Comparison of ENCODE assay signal across 25 mouse cellular contexts in genomic region chr11:78708642-78709041, GRCm38 (mm10). TPM values are rescaled to one million over a fixed set of nuclear protein-coding genes. Genes with fewer than 3 reads are reported as not detected.
DNase-seq lines count a peak whose midpoint lies in the region; ATAC-seq and TF ChIP-seq lines count a peak whose summit lies in the region.
"Had no signal": no experiment of that assay in that cellular context is flagged by ENCODE, and none has a peak within 500 bp of the region (broad histone marks: within the 10 kb centered on the region; RNA-seq: fewer than 3 reads in every experiment).

No protein-coding gene starts in this region.

- no peak for TF ChIP-seq CTCF in heart, adult 2 months (IDR thresholded peaks at IDR 0.05)
- no peak for TF ChIP-seq CTCF in stomach, postnatal 0 days (IDR thresholded peaks at IDR 0.05; ENCODE audit: low read depth)
- TF ChIP-seq CTCF in thymus, adult 2 months (IDR thresholded peaks at IDR 0.05; ENCODE audit: borderline replicate concordance, control insufficient read depth, extremely low read depth, insufficient read depth, low read length, poor library complexity) = no peak

- no peaks in the 10 kb centered on the region for H3K27me3 ChIP-seq in heart, adult 2 months (ENCODE audit: control insufficient read depth, insufficient read depth, low read length)
- no peaks in the 10 kb centered on the region for H3K27me3 ChIP-seq in intestine, embryonic 15.5 days (replicated peaks)
- no peaks in the 10 kb centered on the region for H3K27me3 ChIP-seq in stomach, postnatal 0 days (ENCODE audit: control insufficient read depth, insufficient read depth, low read length)
- H3K27me3 ChIP-seq in thymus, adult 2 months (ENCODE audit: control insufficient read depth, insufficient read depth, low read length) = no peaks in the 10 kb centered on the region
- H3K27me3 ChIP-seq: embryonic facial prominence, embryonic 15.5 days; heart, embryonic 15.5 days had no signal

- ATAC-seq in intestine, embryonic 15.5 days = peak; percentile 83
- ATAC-seq in stomach, postnatal 0 days (ENCODE audit: low FRiP score, low TSS enrichment) = no peak
- ATAC-seq: CD4-positive, CD25-positive, alpha-beta regulatory T cell, adult 4 months; forebrain, embryonic 14.5 days had no signal

- 81% methylated on average over 2 of the region's 2 CpGs for WGBS in heart, adult 2 months
- 68% methylated on average over 2 of the region's 2 CpGs for WGBS in intestine, embryonic 15.5 days
- WGBS in stomach, postnatal 0 days = 63% methylated on average over 2 of the region's 2 CpGs
- WGBS in thymus, adult 2 months = 88% methylated on average over 2 of the region's 2 CpGs

- peaks cover 4% of the 10 kb centered on the region for H3K4me1 ChIP-seq in heart, adult 2 months (ENCODE audit: control insufficient read depth, insufficient read depth, low read length)
- H3K4me1 ChIP-seq in intestine, embryonic 15.5 days (replicated peaks) = no peaks in the 10 kb centered on the region
- no peaks in the 10 kb centered on the region for H3K4me1 ChIP-seq in stomach, postnatal 0 days (replicated peaks; ENCODE audit: control insufficient read depth, insufficient read depth)
- no peaks in the 10 kb centered on the region for H3K4me1 ChIP-seq in thymus, adult 2 months (replicated peaks; ENCODE audit: control insufficient read depth, insufficient read depth, low read length)
- H3K4me1 ChIP-seq: embryonic facial prominence, embryonic 15.5 days; forebrain, embryonic 10.5 days; heart, embryonic 15.5 days; hindbrain, embryonic 10.5 days had no signal

- H3K27ac ChIP-seq in heart, adult 2 months = no peak overlapping the region
- H3K27ac ChIP-seq in intestine, embryonic 15.5 days = no peak overlapping the region
- H3K27ac ChIP-seq in stomach, postnatal 0 days (replicated peaks) = no peak overlapping the region
- no peak overlapping the region for H3K27ac ChIP-seq in thymus, adult 2 months (ENCODE audit: control insufficient read depth, insufficient read depth, low read length)
- H3K27ac ChIP-seq: embryonic facial prominence, embryonic 15.5 days; forebrain, embryonic 10.5 days; heart, embryonic 15.5 days; hindbrain, embryonic 10.5 days had no signal

- peak; percentile 45 for DNase-seq in heart, adult 11 months
- DNase-seq in heart, adult 2 months = no peak
- peak; percentile 27 for DNase-seq in kidney, postnatal 10 days
- DNase-seq in stomach, postnatal 0 days (ENCODE audit: low spot score) = peak; percentile 36
- no peak for DNase-seq in thymus, adult 2 months
- DNase-seq in left cerebral cortex, postnatal 10 days (ENCODE audit: extremely low spot score in 1 of 2, low spot score in 2 of 2) = no peak
- DNase-seq: adrenal gland, postnatal 10 days; B cell, adult 2 months; cerebellum, adult 11 months; cerebellum, adult 8-10 months; cerebellum, postnatal 14 days; embryo, embryonic 11 days; gastrocnemius, postnatal 36 days; heart, adult 18-20 months; heart, postnatal 14 days had no signal

- TF ChIP-seq EP300 in heart, adult 2 months (IDR thresholded peaks at IDR 0.05; ENCODE audit: insufficient read depth, low read depth, low read length) = no peak
- no peak for TF ChIP-seq EP300 in stomach, postnatal 0 days (optimal IDR thresholded peaks at IDR 0.05)

- H3K79me2 ChIP-seq in heart, adult 2 months (replicated peaks; ENCODE audit: control insufficient read depth, insufficient read depth, low read length) = no peaks in the 10 kb centered on the region

- H3K4me3 ChIP-seq in heart, adult 2 months = no peak overlapping the region
- no peak overlapping the region for H3K4me3 ChIP-seq in intestine, embryonic 15.5 days (replicated peaks)
- H3K4me3 ChIP-seq in stomach, postnatal 0 days (ENCODE audit: low read depth, low read length) = no peak overlapping the region
- no peak overlapping the region for H3K4me3 ChIP-seq in thymus, adult 2 months (ENCODE audit: control insufficient read depth, insufficient read depth, low read length)
- H3K4me3 ChIP-seq: embryonic facial prominence, embryonic 15.5 days; erythroblast, embryonic 14.5 days; forebrain, embryonic 10.5 days; heart, embryonic 15.5 days; hindbrain, embryonic 10.5 days had no signal

- H3K4me2 ChIP-seq in intestine, embryonic 15.5 days (replicated peaks) = no peak overlapping the region
- H3K4me2 ChIP-seq in stomach, postnatal 0 days (replicated peaks; ENCODE audit: low read depth) = no peak overlapping the region
- H3K4me2 ChIP-seq: embryonic facial prominence, embryonic 15.5 days; heart, embryonic 11.5 days; heart, embryonic 15.5 days had no signal

- no peak overlapping the region for H3K9ac ChIP-seq in heart, adult 2 months (ENCODE audit: low read depth, low read length)
- H3K9ac ChIP-seq in intestine, embryonic 15.5 days = no peak overlapping the region
- no peak overlapping the region for H3K9ac ChIP-seq in stomach, postnatal 0 days (ENCODE audit: low read length)
- H3K9ac ChIP-seq: embryonic facial prominence, embryonic 15.5 days; heart, embryonic 15.5 days had no signal

- intact Hi-C loops in heart, adult 2 months (cut with DNase I) = no loop called here
- intact Hi-C loops in left cerebral cortex, postnatal 10 days (cut with DNase I) = no loop called here

- no peaks in the 10 kb centered on the region for H3K36me3 ChIP-seq in heart, adult 2 months (ENCODE audit: control insufficient read depth, insufficient read depth, low read length)
- H3K36me3 ChIP-seq in intestine, embryonic 15.5 days = no peaks in the 10 kb centered on the region
- H3K36me3 ChIP-seq in stomach, postnatal 0 days (ENCODE audit: control insufficient read depth, insufficient read depth, low read length) = no peaks in the 10 kb centered on the region
- no peaks in the 10 kb centered on the region for H3K36me3 ChIP-seq in thymus, adult 2 months (ENCODE audit: control insufficient read depth, insufficient read depth, low read length)
- H3K36me3 ChIP-seq: embryonic facial prominence, embryonic 15.5 days; forebrain, embryonic 10.5 days; G1E; heart, embryonic 15.5 days; hindbrain, embryonic 10.5 days had no signal

- no peaks in the 10 kb centered on the region for H3K9me3 ChIP-seq in intestine, embryonic 15.5 days
- H3K9me3 ChIP-seq in stomach, postnatal 0 days (ENCODE audit: control insufficient read depth, low read length) = no peaks in the 10 kb centered on the region
- H3K9me3 ChIP-seq: embryonic facial prominence, embryonic 15.5 days; forebrain, embryonic 10.5 days; G1E; heart, embryonic 15.5 days; hindbrain, embryonic 10.5 days had no signal

- TF ChIP-seq POLR2A in heart, adult 2 months (IDR thresholded peaks at IDR 0.05; ENCODE audit: insufficient read depth, low read depth, low read length) = no peak
- TF ChIP-seq POLR2A in thymus, adult 2 months (IDR thresholded peaks at IDR 0.05; ENCODE audit: control insufficient read depth, extremely low read depth, insufficient read depth, low read length, poor library complexity) = no peak

RNA-seq across cellular contexts. Expression of gene Nlk, which starts 11.5 kb away (rescaled TPM):
- total RNA-seq in heart, adult 2 months (2021) = 10 to 100 TPM; 13.0 to 14.9 TPM
- 10.7 and 15.1 TPM in 2 replicates for polyA plus RNA-seq in heart, adult 2 months (2012; rRNA removed)
- 9.9 and 10.3 TPM in 2 replicates for polyA plus RNA-seq in intestine, embryonic 15.5 days (2015; fragmentation: Nextera tagmentation; extraction: Ambion mirVana)
- polyA plus RNA-seq in stomach, postnatal 0 days (2015; fragmentation: Nextera tagmentation; extraction: Ambion mirVana) = 9.5 and 9.9 TPM in 2 replicates
- 46.7 and 52.6 TPM in 2 replicates for polyA plus RNA-seq in thymus, adult 2 months (2012; rRNA removed)
- 10 to 100 TPM; 59.1 to 59.4 TPM for total RNA-seq in left cerebral cortex, postnatal 10 days (2021)

RNA-seq across cellular contexts. Expression of gene Ccnq, which starts 42.9 kb away (rescaled TPM):
- total RNA-seq in heart, adult 2 months (2021) = 10 to 100 TPM; 18.4 to 19.0 TPM
- 42.4 and 59.7 TPM in 2 replicates for polyA plus RNA-seq in heart, adult 2 months (2012; rRNA removed)
- polyA plus RNA-seq in intestine, embryonic 15.5 days (2015; fragmentation: Nextera tagmentation; extraction: Ambion mirVana) = 39.8 and 40.6 TPM in 2 replicates
- 30.4 and 31.8 TPM in 2 replicates for polyA plus RNA-seq in stomach, postnatal 0 days (2015; fragmentation: Nextera tagmentation; extraction: Ambion mirVana)
- polyA plus RNA-seq in thymus, adult 2 months (2012; rRNA removed) = 75.6 and 78.7 TPM in 2 replicates
- total RNA-seq in left cerebral cortex, postnatal 10 days (2021) = 10 to 100 TPM; 18.2 to 19.0 TPM

Comparison
In these comparisons a context has a peak if more than half of its experiments do, and no peak if none do; other contexts are left out.
1. DNase-seq: peak in heart, adult 11 months (single experiment), kidney, postnatal 10 days (single experiment) and stomach, postnatal 0 days (single experiment); none in heart, adult 2 months (0 of 2), thymus, adult 2 months (single experiment) and left cerebral cortex, postnatal 10 days (0 of 2).